Mouse (Mus musculus): ENCODE data around the gene Pitpnm2.

- TF ChIP-seq CTCF (IDR thresholded peaks at IDR 0.05; ENCODE audit: insufficient read depth, low read depth, low read length) (no peak), POLR2A (IDR thresholded peaks at IDR 0.05; ENCODE audit: insufficient read depth, low read depth, low read length) (no peak)
Observed at GRCm38 (mm10) chr5:124270226-124270625, 20.7 kb upstream of the Pitpnm2 start.
